Mouse (Mus musculus) forelimb bud, embryonic 11.5 days (tissue): ENCODE measurements around the gene Olfr619.

ENCODE experiments used
- DNase-seq: peaks from one replicate; pipeline ENCODE4 v3.0.0-alpha.2; 2012; ENCODE audit warnings: low read depth, low spot score

Gene Olfr619

DNA sequence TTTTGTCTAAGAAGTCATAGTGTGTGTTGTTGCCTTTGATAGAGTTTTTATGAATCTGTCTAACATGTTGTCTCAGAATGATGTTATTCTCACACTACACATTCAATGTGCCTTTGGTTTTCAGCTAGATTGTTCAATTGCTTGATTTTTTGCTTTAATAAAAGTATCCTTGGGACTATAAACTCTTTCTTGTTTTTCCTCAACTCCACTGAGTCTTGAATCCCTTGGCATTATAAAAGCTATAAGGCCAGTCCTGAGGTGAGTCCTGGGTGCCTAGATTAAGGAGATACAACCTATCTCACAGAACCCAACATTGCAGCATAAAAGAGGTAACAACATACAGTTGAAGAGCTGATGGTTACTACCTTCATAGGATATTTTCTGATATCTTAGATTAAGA lies at the start of gene Olfr619:
Gene Olfr619, plus strand, starts transcription at position 301 of the 400 bp plus-strand sequence.
- no peak for DNase-seq

DNA sequence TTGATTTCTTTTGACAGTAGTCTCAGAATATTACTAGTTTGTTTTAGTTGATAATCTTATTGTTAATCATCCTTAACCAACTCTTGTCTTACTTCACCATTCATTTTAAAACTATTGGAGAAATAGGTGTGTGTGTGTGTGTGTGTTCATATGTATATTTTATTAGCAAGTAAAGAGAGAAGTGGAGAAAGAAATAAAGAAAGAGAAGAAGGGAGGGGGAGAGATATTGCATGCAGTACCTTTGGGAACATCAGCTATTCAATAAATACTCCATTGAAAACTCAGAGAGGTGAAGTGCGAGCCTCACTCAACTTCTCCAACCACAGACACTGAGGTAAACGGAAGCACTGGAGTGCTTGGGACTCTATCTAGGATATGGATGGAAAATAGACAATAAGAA lies 44.6 kb upstream of the Olfr619 start, which contains the start of gene Olfr615:
Gene Olfr615, plus strand, starts transcription at position 301 of the 400 bp plus-strand sequence.
- no peak for DNase-seq

DNA sequence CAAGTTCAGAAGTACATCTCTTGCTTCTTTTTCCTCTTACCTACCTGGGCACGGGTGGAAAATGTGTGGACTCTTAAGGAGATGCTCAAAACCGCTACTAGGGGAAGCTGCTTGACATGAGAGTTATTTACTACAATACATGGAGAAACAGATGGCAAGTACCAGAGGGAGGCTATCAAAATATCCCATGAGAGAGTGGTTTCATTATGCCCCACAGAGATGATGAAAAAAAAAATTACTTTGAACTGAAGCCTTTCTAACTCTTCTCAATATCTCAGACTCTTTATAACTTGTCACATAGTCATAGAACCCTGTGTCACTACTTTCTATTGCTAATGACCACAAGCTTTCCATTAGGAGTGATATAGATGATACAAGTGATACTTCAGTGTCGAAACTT lies 31.3 kb upstream of the Olfr619 start, which contains the start of gene Olfr616:
Gene Olfr616, minus strand, starts transcription at position 101 of the 400 bp plus-strand sequence.
- no peak for DNase-seq

DNA sequence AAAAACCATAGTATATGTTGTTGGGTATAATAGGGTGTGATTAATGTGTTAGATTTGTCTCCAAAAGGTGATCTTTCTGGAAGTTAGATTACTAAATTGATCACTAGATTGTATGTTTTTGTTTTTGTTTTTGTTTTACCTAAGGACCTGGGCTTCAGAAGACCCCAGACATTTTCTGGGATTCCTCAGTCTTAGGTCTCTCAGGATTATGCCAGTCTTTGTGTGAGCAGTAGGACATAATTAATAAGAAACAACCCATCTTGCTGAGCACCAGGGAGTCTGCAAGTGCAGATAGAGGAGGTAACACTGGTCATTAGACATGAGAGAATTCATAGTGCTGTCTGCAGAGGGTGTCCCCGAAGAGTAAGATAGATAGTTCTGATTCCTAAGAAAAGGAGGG lies 27.6 kb upstream of the Olfr619 start, which contains the start of gene Olfr617:
Gene Olfr617, plus strand, starts transcription at position 301 of the 400 bp plus-strand sequence.
- DNase-seq: no peak

DNA sequence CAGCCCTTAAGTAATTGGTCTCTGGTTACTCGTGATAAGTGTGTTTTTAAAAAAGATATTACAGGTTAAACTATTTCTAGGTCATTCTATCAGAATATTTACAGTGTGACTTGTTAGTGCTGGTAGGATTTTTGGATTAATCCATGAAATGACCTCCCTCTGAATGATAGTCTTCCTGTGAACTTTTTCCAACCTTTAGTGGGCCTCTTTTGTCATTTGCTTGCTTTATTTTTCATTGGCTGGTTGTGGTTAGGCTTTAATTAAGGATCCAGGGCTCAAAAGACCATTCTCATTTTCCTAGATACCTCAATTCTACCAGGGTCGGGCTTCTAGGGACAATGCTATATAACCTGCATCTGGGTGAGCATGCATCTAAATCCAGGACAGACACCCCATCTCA lies 10.6 kb upstream of the Olfr619 start, which contains the start of gene Olfr618:
Gene Olfr618, plus strand, starts transcription at position 301 of the 400 bp plus-strand sequence.
- no peak for DNase-seq

DNA sequence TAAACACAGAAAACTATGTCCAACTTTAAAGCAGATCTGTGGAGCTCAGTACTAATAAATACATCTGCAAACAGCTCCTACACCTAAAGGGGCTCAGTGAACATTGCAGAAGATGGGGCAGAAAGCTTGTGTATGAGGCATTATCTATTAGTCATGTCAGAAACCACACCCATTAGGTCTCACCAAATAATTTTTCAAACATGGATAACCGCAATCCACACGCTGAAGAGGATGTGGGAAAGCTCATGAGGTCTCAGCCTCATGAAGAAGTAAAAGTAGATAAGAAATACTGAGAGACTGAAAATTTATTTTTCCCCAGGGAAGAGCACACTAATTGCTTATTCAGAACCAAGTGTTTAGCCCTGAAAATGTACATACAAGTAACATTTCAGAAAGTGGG lies 7.0 kb downstream of the Olfr619 start:
- DNase-seq: no peak

DNA sequence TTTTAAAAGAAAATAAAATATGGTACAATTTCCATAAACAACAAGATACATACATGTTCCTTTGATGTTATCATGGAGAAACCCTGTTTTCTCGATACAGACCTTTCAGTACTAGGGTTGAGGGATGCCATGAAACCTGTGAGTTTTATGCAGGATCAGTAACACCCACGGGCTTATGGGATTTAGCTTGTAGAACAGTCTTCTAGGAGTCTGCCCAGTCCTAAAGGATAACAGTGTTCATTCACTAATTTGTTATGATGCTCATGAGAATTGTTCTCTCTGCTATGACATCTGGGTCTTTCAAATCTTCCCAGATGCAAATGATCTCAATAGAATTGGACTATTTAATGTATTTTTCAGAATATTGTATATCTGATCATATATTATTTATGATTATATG lies 12.1 kb downstream of the Olfr619 start, which contains the start of gene Olfr620:
Gene Olfr620, minus strand, starts transcription at position 101 of the 400 bp plus-strand sequence.
- no peak for DNase-seq

DNA sequence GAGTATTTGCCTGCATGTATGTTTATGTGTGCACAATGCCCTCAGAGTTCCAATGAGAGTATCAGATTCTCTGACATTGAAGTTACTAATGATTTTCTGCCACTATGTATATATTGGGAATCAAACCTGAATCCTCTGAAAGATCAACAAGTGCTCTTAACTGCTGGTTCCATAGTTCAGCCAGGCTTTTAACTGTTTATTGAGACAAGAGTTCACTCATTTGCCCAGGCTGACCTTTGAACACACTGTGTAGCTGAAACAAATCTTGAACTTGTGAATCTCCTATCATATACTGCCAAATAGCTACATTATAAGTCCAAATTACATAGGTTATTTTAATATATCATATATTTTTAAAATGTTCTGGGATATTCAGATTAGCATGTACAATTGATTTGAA lies 36.4 kb downstream of the Olfr619 start:
- no peak for DNase-seq

DNA sequence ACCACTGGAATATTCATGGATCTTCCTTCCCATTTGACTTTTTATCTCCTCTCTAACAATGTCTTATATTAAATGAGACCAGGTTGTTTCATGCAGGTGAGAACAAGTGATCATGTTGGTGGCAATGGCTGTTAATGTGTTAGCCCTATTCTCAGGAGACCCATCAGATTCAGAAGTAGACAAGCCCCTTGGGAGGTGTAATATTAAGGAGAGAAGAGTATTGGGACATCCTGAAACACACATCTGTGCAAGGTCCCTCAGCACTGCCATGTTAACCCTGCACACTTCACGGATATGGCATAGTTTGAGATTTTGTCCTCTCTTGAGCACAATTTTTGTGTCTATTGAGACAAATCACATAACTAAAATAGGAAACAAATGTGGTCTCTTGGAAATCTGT lies 42.2 kb downstream of the Olfr619 start, which contains the start of gene Olfr622:
Gene Olfr622, minus strand, starts transcription at position 101 of the 400 bp plus-strand sequence.
- no peak for DNase-seq

DNA sequence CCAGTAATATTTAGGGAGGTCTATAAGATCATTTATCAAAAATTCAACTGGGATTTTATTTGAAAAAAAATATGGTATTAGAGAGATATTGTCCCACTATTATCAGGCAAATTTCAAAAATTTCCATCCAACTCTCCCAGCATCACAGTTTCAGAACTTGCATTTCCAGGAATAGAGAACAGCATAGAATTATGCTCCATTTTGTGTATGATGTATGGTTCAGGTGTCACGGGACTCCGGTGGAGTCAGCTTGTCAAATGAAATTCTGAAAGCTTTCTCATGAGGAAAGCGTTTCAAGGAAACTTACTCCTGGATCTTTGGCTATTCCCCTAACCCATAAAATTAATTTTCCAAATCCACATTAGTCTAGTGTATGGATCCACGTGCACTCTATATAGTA lies 43.7 kb downstream of the Olfr619 start:
- DNase-seq: no peak
